Mouse (Mus musculus) myocyte (in vitro differentiated cells): ENCODE results near the gene Zbtb38.

Source experiments
- E2F4 ChIP-seq: IDR thresholded peaks from one replicate; pipeline ENCODE4 v1.6.1; 2011; ENCODE audit warnings: mild to moderate bottlenecking, control low read depth, moderate library complexity; ENCODE audit not compliant: insufficient read depth
- MAX ChIP-seq: IDR thresholded peaks from one replicate; pipeline ENCODE4 v1.6.1; 2011; ENCODE audit warnings: low read depth, mild to moderate bottlenecking, control low read depth
- POLR2A ChIP-seq: IDR thresholded peaks from one replicate; pipeline ENCODE4 v1.6.1; 2011; ENCODE audit warnings: low read depth, mild to moderate bottlenecking, control low read depth, moderate library complexity; ENCODE audit not compliant: insufficient read length
- SRF ChIP-seq: IDR thresholded peaks from one replicate; pipeline ENCODE4 v1.6.1; 2011; ENCODE audit warnings: low read depth; ENCODE audit not compliant: control insufficient read depth, insufficient read length

DNA sequence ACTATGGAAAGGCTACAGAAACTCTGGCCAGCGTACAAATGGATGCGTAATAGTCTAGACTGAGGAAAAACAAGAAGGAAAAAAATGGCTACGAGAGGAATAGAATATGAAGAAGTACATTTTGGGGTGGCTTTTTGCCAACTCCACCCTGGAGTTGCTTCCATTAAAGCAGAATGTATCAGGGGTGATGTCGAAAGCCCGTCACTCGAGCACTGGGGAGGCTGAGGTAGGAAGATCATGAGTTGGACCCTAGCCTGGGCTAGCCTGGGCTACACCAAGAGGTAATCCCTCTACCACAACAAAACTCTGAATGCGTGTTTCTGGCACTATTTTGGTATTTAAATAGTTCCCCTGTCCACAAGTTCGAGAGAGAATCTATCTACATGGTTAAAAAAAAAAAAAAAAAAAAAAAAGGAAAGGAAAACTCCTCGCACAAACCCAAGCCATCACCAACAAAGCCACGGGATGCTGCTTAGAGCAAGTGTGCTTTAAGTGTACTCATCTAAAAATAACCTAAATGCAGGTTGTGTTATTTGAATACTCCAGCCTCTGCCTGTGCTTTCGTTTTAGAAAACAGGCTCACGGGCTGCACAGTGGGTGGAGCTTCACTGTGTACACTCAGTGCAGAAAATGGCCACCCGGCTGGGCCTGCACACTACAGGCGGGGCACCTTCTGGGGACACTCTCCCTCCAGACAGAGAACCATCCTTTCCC is 39.7 kb downstream of the Zbtb38 start:
- no peak for TF ChIP-seq POLR2A
- TF ChIP-seq MAX: no peak
- no peak for TF ChIP-seq E2F4
- no peak for TF ChIP-seq SRF
